Mouse (Mus musculus) small intestine, adult 10 weeks (tissue): ENCODE results near the gene Trpv1. TPM values are rescaled to one million over a fixed set of nuclear protein-coding genes. Genes with fewer than 3 reads are reported as not detected.

ENCODE experiments used
- polyA plus RNA-seq: library from polyadenylated mRNA; stranded (reverse); fragments of 350-450 nt; fragmentation: Illumina TruSeq; extraction: RNeasy Lipid Tissue Mini Kit (QIAGEN cat#74804); gene quantifications from one replicate; pipeline ENCODE4 v1.2.3, GENCODE M21; 2014; ENCODE audit warnings: low replicate concordance

Gene Trpv1
- not detected for polyA plus RNA-seq

DNA sequence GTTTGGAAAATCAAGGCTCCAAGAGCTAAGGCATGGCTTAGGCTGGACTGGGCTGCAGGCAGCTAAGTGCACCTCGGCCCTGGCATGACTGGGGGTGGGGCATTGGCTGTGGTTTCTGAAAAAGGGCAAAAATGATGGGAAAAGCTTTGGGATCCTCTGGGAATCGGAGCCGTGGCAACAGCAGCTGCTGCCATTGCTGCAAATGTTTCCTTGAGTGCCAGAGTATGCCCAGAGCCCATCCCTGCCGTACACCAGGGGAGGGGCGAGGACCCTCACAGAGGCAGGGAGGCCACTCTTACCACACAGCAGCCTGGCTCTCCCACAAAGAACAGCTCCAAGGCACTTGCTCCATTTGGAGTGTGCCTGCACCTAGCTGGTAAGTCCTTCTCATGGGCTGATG lies at the start of gene Trpv1:
Trpv1 (plus strand) TSS at position 301 of the 400 bp plus-strand sequence.

DNA sequence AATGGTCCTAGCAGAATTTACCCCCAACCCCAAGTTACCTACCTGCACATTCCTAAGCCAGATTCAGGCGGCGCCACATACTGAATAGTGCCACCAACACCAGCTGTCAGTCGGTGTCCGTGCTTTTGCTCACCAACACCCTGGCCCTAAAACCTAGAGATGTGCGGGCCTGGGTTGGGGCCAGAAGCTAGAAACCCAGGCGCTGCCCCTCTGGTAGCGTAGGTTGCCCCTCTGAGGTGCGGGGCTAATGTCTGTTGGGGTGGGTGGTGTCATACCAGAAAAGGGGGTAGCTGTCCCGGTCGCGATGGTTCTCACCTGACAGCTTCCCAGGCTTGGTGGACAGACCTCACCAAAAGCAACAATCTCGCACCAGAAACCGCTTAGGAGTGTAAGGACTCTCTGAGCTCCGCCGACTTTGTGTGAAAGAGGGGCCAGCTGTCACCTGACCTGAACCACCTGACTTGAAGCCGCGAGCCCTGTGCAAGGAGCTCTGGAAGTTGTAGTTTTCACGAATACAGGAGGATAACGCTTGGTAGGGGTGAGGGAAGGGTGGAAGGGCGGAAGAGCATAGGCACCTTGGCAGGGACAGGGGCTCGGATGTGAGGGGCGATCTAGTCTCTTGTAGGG lies 35.4 kb upstream of the Trpv1 start, which contains the start of gene Ctns:
Ctns (minus strand) TSS at position 440 of the 627 bp plus-strand sequence.

DNA sequence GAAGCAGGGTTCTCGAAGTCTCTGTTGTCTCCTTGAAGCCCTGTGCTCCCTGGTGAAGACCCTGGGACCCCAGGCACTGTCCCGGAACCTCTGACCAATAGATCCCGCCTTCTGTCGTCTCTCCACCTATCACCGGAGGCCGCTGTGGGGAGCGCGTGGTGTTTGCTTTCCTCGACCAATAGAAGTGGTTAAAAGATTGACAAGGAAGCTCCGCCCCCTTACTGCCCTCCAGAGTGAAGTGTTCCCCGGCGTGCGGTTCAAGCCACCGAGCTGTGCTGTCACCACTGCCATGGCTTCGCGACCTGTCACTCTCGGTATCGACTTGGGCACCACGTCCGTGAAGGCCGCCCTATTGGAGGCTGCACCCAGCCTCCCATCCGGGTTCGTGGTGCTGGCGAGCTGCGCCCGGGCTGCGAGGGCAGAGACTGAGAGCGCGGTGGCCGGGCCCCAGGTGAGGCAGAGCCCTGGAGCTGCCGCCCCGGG lies 34.8 kb upstream of the Trpv1 start, which contains the start of gene Shpk:
Shpk (plus strand) TSS at position 231 of the 483 bp plus-strand sequence.

DNA sequence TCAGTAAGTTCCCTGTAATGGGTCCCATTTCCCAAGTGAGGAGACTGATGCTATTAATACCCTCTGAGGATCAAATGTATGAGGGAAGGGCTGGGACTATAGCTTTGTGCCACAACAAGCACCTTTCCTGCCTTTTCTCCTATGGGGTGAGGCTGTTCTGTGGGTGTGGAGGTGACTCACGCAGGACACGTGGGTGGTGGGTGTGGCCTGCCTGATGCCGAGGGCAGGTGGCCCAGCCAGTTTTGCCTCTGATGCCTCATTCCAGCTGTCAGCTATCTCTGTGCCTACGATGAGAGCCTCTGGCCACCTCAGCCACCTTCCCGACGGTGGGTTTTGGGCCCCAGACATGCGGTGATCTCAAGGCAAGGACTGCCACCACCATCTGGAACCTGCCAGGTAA lies 33.2 kb downstream of the Trpv1 start, which contains the start of gene Trpv3:
Trpv3 (plus strand) TSS at position 122 of the 400 bp plus-strand sequence.

Other genes starting within 250 kb of the Trpv1 start
- gene P2rx1, start 235.2 kb upstream of the Trpv1 start, polyA plus RNA-seq, result 0.93 TPM
- 0.33 TPM for gene Camkk1, start 215.3 kb upstream of the Trpv1 start, polyA plus RNA-seq
- gene Ncbp3, start 186.5 kb upstream of the Trpv1 start, polyA plus RNA-seq, result 6.5 TPM
- 4.9 TPM for gene Itgae, start 143.7 kb upstream of the Trpv1 start, polyA plus RNA-seq
- gene Haspin, start 96.0 kb upstream of the Trpv1 start, polyA plus RNA-seq, result 6.0 TPM
- gene P2rx5, start 73.9 kb upstream of the Trpv1 start, polyA plus RNA-seq, result not detected
- 23.2 TPM for gene Emc6, start 57.3 kb upstream of the Trpv1 start, polyA plus RNA-seq
- 62.9 TPM for gene Tax1bp3, start 57.2 kb upstream of the Trpv1 start, polyA plus RNA-seq
- gene Ctns, start 35.2 kb upstream of the Trpv1 start, polyA plus RNA-seq, result 12.0 TPM
- gene Shpk, start 34.8 kb upstream of the Trpv1 start, polyA plus RNA-seq, result 10.2 TPM
- gene Trpv3, start 33.1 kb downstream of the Trpv1 start, polyA plus RNA-seq, result 0.33 TPM
- gene Aspa, start 95.3 kb downstream of the Trpv1 start, polyA plus RNA-seq, result 438 TPM
- not detected for gene Gm49340, start 95.4 kb downstream of the Trpv1 start, polyA plus RNA-seq
- gene Spata22, start 95.4 kb downstream of the Trpv1 start, polyA plus RNA-seq, result 1.3 TPM
- gene Olfr20, start 116.5 kb downstream of the Trpv1 start, polyA plus RNA-seq, result not detected
- not detected for gene Olfr376, start 137.0 kb downstream of the Trpv1 start, polyA plus RNA-seq
- not detected for gene Olfr1, start 165.3 kb downstream of the Trpv1 start, polyA plus RNA-seq
- gene Olfr378, start 194.2 kb downstream of the Trpv1 start, polyA plus RNA-seq, result not detected
- gene Olfr380, start 223.2 kb downstream of the Trpv1 start, polyA plus RNA-seq, result not detected